Mouse (Mus musculus): Measurements from ENCODE around the gene Nbea.
"Not testable (repeated sequence)": the region's sequence is repeated elsewhere in the genome, so short reads cannot be mapped to it uniquely, and the experiment has no call there.

Nbea gene

DNA sequence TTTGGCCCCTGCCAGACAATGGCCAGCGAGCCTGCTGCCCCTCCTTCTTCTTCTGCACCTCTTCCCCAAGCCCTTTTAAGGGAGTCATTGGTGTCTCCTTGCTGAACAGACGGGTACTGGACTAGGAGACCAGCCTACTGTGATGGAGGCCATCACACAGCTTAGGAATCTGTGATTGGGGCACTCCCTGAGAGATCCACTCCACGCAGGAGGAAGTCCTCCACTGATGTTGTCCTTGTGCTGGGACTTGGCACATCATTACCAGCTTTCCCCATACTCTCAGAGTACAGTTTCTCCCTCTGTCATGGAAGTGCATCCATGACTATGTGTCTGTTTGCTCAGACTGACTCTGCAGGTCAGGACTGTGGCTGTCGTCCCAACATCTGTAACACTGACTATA is 531.6 kb downstream of the Nbea start:
- DNase-seq = no peak

GRCm38 (mm10) chr3:55649541-55649940 is 534.0 kb downstream of the Nbea start:
- no peak for DNase-seq

GRCm38 (mm10) chr3:55648299-55648698 is 535.2 kb downstream of the Nbea start:
- no peak for DNase-seq

GRCm38 (mm10) chr3:55647176-55647575 is 536.3 kb downstream of the Nbea start:
- DNase-seq = no peak

GRCm38 (mm10) chr3:55646437-55646836 is 537.1 kb downstream of the Nbea start:
- DNase-seq = no peak

DNA sequence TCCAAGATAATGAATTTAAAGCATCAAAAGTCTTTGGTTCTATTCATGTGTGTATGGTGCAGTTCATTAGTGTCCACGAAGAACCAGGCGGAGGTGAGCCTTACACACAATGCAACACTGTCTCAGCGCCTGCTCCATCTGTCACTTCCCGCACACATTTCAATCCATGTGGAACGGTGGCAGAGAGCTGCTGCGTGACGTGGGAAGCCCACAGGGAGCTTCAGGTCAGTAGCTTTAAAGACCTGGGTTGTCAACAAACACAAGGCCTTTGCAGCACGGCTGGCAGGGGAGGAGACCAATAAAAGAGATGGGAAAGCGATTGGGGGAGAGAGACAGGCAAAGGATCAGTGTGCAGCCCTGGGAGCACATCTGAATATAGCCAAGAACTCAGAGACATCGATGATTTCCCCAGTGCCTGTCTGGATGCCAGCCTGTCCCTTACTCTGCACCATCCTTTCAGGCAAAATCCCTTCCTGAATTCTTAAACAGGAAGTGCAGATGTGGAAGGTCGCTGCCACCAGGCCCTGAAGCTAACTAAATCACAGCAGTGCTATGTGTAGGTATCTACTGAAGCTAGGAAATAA is 539.4 kb downstream of the Nbea start:
- no peak for DNase-seq

- DNase-seq = no peak
These were observed 545.8 kb downstream of the Nbea start for GRCm38 (mm10) chr3:55637660-55638059.

DNA sequence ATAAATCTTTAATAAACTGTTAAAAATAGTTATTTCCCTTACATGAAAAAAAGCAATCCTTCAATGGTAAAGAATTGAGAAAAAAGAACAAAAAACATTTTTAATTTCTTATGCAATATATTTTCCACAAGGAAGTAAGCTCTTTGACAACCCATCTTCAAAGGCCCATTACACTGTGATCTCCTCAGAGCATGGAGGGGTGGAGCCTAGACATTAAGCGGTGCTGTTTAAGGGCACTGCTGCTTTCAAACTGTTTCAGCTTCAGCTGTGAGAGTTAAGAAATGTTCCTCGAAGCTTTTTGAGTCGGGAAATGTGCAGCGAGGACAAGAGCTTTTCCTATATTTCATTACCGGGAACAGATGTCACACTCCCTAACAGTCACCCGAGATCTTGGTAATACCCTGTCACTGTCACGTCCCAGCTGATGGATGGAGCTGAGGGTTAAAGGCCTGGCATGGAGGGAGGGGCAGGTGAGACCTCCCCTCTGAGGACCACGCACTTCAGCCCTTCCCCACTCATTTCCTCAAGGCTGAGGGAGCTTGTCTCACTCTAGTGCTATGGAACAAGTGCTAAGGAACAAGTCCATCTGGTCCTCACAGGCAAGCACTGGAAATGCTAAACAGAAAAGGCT is 547.8 kb downstream of the Nbea start:
- DNase-seq = no peak

- no peak for DNase-seq
These were observed 556.4 kb downstream of the Nbea start for GRCm38 (mm10) chr3:55627054-55627453.

DNA sequence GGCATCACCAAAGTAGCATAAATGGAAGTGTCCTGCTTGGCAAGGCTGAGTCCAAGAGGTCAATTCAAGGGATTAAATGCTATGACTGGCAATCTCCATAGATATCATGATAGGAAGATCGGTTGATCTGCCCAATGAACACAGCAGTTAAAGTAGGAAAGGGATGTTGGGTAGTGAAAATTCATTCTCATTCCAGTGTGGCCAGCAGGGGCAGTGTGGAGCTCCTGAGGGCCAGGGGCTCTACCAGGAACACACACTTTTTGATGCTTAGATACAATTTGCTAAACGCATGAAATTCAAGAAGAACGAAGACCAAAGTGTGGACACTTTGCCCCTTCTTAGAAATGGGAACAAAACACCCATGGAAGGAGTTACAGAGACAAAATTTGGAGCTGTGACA is 561.5 kb downstream of the Nbea start:
- DNase-seq = not testable (repeated sequence)

DNA sequence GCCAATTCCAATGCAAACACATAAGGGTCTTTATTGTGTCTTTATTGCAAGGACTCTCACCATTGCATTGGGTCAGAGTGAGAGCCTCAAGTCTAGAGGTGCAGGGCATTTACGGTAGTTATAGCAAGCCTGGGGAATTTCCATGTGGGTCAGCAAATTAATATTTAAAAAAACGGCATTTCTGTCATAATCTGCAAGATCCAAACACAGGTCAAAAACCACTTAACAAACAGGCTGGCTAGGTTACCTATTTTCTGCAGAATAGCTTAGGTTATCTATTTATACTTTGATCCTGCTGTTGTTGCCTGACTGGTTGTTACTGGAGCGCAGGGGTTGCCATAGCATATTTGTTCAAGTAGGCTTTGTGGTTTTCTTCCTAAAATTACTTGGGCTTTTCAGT is 565.1 kb downstream of the Nbea start:
- peak; percentile 11 to 23 for DNase-seq

DNA sequence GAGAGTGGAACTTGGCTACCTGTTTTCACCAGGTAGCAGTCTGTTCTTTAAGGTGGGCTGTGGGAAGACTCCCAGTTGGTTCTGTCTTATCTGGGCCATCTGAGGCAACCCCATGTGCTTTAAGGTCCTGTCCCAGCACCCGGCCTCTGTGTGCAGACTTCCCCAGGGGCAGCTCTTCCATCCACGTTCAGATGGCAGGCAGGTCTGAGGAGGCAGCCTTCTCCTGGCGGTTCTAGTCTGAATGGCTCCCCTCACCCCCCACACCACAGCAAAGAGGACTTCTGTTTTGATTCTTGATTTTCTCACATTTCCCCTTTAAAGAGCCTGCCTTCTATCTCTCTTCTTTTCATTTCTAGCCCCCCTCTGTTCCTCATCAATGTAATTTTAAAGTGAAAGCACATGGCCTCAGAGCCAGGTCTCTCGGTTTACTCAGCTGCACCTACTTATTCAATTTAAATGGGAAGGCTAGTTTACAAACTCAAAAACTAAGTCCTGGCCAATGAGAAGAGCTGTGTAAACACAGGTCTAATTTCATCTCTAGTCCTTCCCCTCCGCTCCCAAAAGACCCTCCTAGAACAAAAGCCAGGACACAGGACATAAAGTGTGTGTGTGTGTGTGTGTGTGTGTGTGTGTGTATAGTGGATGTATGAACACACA is 570.9 kb downstream of the Nbea start:
- DNase-seq = no peak

DNA sequence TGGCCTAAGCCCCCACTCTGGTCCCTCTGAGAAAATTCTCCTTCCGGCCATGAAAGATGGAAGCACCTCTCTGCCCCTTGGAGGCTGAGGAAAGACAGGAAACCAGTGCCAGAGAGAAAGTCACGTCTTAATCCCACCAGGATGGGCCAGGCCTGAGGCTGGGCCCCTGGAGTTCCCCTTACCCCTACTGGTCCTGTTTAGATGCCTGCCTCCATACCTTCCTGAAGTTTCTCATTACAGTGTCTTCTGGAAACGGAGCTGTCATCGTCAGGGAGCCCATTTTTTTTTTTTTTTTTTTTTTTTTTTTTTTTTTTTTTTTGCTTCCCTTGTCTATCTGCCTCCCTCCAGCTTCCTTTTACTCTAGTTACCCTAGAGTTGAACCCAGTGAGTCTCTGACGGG is 571.5 kb downstream of the Nbea start:
- no peak for DNase-seq

GRCm38 (mm10) chr3:55610191-55610590 is 573.3 kb downstream of the Nbea start:
- no peak for DNase-seq

GRCm38 (mm10) chr3:55600286-55600685 is 583.2 kb downstream of the Nbea start:
- DNase-seq = no peak

GRCm38 (mm10) chr3:55599366-55600085 is 584.0 kb downstream of the Nbea start:
- DNase-seq = no peak

DNA sequence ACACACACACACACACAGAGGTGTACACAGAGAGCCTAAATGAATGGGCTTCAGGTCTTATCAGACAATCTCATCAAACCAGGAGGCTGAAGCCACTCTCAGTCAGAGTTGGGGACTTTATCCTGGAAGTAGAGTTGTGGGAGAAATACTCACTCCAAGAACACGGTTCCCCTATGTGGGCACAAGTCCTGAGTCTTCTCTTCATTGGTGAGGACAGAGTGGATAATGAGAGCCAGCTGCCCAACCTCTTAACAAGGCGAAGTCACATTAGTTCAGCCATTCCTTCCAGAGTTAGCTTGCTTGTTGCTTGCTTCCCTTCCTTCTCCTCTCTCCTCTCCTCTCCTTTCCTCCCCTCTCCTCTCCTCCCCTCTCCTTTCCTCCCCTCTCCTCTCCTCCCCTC is 584.8 kb downstream of the Nbea start:
- DNase-seq = no peak

DNA sequence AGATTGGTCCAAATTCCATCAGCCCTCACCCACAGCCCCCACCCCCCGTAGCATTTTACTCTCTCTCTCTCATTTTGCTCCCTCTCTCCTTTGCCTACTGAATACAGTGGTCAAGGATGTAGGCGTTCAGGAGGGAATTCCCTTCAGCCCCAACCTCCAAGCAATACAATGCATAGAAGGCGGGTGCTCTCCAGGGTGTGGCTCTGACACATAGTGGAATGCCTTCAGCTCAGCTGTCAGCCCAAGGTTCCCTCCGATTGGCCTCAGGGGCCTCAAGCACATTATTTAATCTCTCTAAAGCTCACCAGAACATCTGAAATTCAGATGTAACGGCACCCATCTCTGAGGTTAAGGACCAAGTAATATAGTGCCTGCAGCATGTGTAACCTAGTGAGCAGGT is 590.2 kb downstream of the Nbea start:
- DNase-seq = no peak

GRCm38 (mm10) chr3:55590727-55591126 is 592.8 kb downstream of the Nbea start:
- DNase-seq = no peak

DNA sequence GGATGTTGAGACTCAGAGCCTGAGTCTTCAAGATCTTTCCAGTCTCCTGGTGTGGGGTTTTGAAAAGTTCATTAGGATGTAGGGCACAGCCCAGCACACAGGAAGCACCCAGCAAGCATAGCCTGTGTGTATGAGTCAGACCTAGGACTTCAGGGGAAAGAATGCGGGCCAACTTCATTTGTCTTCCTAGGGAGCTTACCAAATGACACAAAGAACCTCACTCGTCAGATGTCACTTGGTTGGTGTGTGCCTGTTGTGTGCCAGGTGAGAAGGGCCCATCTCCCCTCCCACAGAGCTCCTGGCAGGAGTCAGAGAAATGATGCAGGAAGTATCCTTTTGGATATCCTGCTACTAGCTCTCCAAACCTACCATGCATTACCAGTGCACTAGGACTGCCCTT is 593.2 kb downstream of the Nbea start:
- DNase-seq = no peak

DNA sequence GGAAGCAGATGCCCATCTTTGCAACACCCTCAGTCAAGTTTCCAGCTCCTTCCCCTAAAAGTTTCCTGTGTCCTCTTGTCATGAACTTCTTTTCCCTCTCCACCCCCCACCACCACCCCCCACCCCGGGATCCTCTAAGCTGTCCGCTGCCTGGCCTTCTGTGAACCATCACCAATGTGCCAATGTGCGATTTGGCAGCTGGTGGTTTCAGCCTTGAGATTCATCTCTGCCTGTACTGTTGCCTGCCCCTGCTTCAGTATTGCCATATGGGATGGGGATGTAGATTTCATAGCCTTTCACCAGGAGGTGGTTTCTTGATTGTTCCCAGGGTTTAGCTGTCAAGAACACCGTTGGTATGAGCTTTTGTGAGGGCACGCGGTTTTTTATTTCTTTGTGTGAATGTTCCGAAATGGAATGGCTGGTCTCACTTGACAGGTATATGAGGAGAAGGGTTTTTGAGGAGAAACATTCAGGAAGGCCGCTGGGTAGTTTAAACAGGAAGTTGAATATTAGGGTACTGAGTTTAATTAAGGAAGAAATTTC is 594.0 kb downstream of the Nbea start:
- DNase-seq = no peak

DNA sequence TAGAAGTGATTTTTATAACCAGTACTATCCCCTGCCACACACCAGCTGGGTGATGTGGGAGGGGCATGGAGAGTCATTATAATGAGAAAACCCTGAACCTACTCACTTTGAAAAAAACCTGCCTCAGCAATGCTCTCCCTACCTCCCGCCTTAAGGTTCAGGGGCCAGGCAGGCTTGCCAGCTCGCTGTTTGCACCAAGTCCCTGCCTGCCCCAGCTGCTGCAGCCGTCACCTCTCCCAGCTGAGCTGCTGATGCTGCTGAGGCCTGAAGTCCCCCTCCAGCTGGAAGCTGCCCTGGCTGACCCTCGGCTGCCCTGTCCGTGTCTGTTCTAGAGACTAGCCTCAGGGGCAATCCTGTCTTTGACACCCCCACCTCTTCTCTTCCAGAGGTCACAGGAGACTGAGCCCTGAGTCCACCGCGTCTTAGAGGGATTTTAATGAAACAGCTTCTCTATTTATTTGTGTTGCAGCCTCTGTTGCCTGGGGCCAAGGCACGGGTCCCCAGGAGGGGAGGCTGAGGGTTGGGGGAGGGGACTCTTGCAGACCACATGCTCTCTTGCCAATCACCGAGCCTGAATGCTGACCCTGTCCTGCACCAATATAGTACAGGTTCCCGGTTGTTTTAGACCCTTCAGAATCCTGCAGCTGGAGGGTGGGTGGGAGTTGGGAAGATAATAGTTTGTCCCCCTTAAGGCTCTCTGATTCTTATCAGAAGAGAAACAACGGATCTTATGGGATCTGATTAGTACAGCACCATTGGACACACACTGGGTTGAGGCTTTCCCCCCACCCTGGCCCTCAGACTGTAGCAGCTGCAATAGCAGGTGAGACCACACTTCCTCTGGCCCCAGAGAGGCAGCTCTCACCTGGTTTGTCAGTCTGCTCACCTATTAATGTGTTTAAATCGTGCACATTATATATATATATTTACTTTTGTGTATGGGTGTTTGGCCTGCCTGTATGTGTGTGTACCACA is 595.2 kb downstream of the Nbea start:
- DNase-seq = peak; percentile 49 to 57

Data from kidney, adult 8-10 months (tissue).